9 mouse cellular contexts compared by ENCODE assay signal in the genomic region with DNA sequence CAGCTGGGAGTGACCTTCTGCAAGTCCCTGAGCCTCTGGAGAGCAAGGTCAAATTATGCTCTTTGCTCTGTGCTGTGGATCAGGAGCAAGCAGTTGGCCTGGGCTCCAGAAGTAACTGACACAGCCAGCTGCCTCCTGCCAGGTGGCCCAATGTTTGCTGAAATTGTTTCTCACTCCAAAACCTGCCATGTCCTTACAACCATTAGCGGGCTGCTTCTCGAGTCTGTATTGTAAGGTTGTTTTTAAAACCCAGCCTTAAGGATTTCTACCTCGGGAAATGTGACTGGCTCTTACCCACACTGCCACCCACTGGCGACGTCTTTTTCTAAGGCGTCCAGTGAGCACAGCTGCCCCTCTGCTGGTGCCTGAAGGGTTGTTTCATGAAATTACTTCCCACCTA. TPM values are rescaled to one million over a fixed set of nuclear protein-coding genes. Genes with fewer than 3 reads are reported as not detected.
DNase-seq lines count a peak whose midpoint lies in the region; ATAC-seq and TF ChIP-seq lines count a peak whose summit lies in the region.
"Had no signal": no experiment of that assay in that cellular context is flagged by ENCODE, and none has a peak within 500 bp of the region (broad histone marks: within the 10 kb centered on the region; RNA-seq: fewer than 3 reads in every experiment).

No protein-coding gene starts in this region.

- ATAC-seq in lung, postnatal 0 days, result no peak

- H3K9me3 ChIP-seq in lung, postnatal 0 days (ENCODE audit: low read length), result no peaks in the 10 kb centered on the region

- DNase-seq in layer of hippocampus, adult 11-12 months (ENCODE audit: low spot score), result peak; percentile 63
- DNase-seq in layer of hippocampus, adult 8-10 months (ENCODE audit: low spot score in 2 of 2), result no peak
- DNase-seq in R1 (ENCODE audit: low read depth, low spot score), result peak; percentile 32
- peak; percentile 81 for DNase-seq in embryo, embryonic 11 days
- peak; percentile 71 for DNase-seq in heart, postnatal 4 days
- peak; percentile 72 for DNase-seq in lung, postnatal 0 days (ENCODE audit: low spot score)
- no peak for DNase-seq in ovary, adult 18-20 months (ENCODE audit: low spot score)

- TF ChIP-seq CTCF in lung, postnatal 0 days (IDR thresholded peaks at IDR 0.05), result peak; percentile 81
- peak; percentile 70; the same call in 1 of the 2 replicates for TF ChIP-seq CTCF in small intestine, adult 2 months (IDR thresholded peaks at IDR 0.05; ENCODE audit: extremely low read depth, insufficient read length, insufficient replicate concordance, low read depth, low read length)

- no peaks in the 10 kb centered on the region for H3K27me3 ChIP-seq in lung, postnatal 0 days (replicated peaks; ENCODE audit: insufficient read depth, low read length)
- no peaks in the 10 kb centered on the region for H3K27me3 ChIP-seq in small intestine, adult 2 months (ENCODE audit: control insufficient read depth, insufficient read depth, low read length)

- H3K4me1 ChIP-seq in lung, postnatal 0 days (ENCODE audit: insufficient read depth, low read depth, low read length), result no peaks in the 10 kb centered on the region
- peaks cover 7% of the 10 kb centered on the region; the same call in 1 of the 2 replicates for H3K4me1 ChIP-seq in small intestine, adult 2 months (ENCODE audit: control insufficient read depth, insufficient read depth, insufficient read length, low read length)

- no peak for TF ChIP-seq EP300 in lung, postnatal 0 days (IDR thresholded peaks at IDR 0.05)

- no peak overlapping the region for H3K4me3 ChIP-seq in lung, postnatal 0 days (ENCODE audit: low read depth, low read length)
- no peak overlapping the region for H3K4me3 ChIP-seq in small intestine, adult 2 months (ENCODE audit: low read depth, low read length)

- TF ChIP-seq POLR2A in small intestine, adult 2 months (IDR thresholded peaks at IDR 0.05; ENCODE audit: low read depth, low read length), result no peak

- H3K4me2 ChIP-seq in lung, postnatal 0 days (replicated peaks; ENCODE audit: low read depth, low read length), result no peak overlapping the region

- no peaks in the 10 kb centered on the region for H3K36me3 ChIP-seq in lung, postnatal 0 days (ENCODE audit: insufficient read depth, low read length)
- H3K36me3 ChIP-seq in small intestine, adult 2 months (ENCODE audit: control insufficient read depth, insufficient read depth, low read length), result no peaks in the 10 kb centered on the region

- no peak overlapping the region for H3K9ac ChIP-seq in lung, postnatal 0 days (replicated peaks; ENCODE audit: low read depth)

- H3K27ac ChIP-seq in lung, postnatal 0 days (ENCODE audit: low read length), result no peak overlapping the region
- H3K27ac ChIP-seq in small intestine, adult 2 months (ENCODE audit: insufficient read depth, low read depth, low read length), result no peak overlapping the region
- H3K27ac ChIP-seq: macrophage had no signal

- 4% methylated on average over 6 of the region's 6 CpGs for WGBS in lung, postnatal 0 days
- WGBS in small intestine, adult 2 months, result 2% methylated on average over 6 of the region's 6 CpGs

RNA-seq across cellular contexts. Expression of gene Irs2, which starts 5.0 kb away (rescaled TPM):
- total RNA-seq in layer of hippocampus, adult 8-10 months (2022), result 10 to 100 TPM; 54.1 to 72.4 (median 64.9) TPM
- 10 to 100 TPM; 39.5 to 47.6 TPM for total RNA-seq in heart, postnatal 4 days (2021)
- 6.9 and 7.2 TPM in 2 replicates for polyA plus RNA-seq in lung, postnatal 0 days (2015; fragmentation: Nextera tagmentation; extraction: Ambion mirVana)
- 7.5 and 31.2 TPM in 2 replicates for polyA plus RNA-seq in small intestine, adult 2 months (2012; rRNA removed)

Comparison
In these comparisons a context has a peak if more than half of its experiments do, and no peak if none do; other contexts are left out.
1. DNase-seq: peak in layer of hippocampus, adult 11-12 months (single experiment), R1 (single experiment), embryo, embryonic 11 days (single experiment), heart, postnatal 4 days (single experiment) and lung, postnatal 0 days (single experiment); none in layer of hippocampus, adult 8-10 months (0 of 2) and ovary, adult 18-20 months (single experiment).